Mouse (Mus musculus) E14TG2a.4 (cell line): ENCODE measurements at regions not wholly inside any gene's neighbourhood (a gene's known extent, or its start where the extent isn't known, plus 50 kb on each side); places are given as distances from the start of the nearest gene placed in this dataset.

Source experiments
- CTCF ChIP-seq: conservative IDR thresholded peaks from 2 replicates; pipeline ENCODE4 v1.5.1; 2014; ENCODE audit warnings: low read length
- NANOG ChIP-seq: IDR thresholded peaks from 2 replicates; pipeline ENCODE4 v1.6.1; 2014; ENCODE audit warnings: borderline replicate concordance, low read length, mixed read lengths
- POU5F1 ChIP-seq: IDR thresholded peaks from 2 replicates; pipeline ENCODE4 v1.6.1; 2014; ENCODE audit warnings: low read length, borderline replicate concordance

DNA sequence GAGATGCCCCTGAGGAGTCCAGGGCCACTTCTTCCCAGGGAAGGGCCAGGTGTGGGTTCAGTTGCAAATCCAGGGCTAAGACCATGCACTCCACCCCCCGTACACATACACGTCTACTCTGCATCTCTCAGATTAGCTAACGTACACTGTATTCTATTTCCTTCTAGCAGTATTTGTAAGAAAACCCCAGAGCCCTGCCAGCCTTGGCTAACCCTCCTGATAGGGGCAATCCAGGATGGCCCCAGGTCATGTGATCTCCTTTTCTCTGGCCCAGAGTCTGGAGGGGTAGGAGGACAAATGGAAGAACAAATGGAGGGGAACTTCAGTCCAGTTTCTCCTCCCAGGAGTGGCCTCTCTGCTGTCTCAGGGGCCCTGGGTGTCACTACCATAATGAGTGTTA lies 98.9 kb downstream of the 1810010D01Rik start:
- no peak for TF ChIP-seq CTCF
- no peak for TF ChIP-seq POU5F1
- no peak for TF ChIP-seq NANOG
